Mouse (Mus musculus) left cerebral cortex, adult 9 months (tissue): ENCODE data around the gene Acad11.

Experiments used
- DNase-seq, 2 experiments: peaks; one replicate each; pipeline ENCODE4 v3.0.0; 2022; ENCODE audit warnings: low spot score in 2 of 2

Gene Acad11

DNA sequence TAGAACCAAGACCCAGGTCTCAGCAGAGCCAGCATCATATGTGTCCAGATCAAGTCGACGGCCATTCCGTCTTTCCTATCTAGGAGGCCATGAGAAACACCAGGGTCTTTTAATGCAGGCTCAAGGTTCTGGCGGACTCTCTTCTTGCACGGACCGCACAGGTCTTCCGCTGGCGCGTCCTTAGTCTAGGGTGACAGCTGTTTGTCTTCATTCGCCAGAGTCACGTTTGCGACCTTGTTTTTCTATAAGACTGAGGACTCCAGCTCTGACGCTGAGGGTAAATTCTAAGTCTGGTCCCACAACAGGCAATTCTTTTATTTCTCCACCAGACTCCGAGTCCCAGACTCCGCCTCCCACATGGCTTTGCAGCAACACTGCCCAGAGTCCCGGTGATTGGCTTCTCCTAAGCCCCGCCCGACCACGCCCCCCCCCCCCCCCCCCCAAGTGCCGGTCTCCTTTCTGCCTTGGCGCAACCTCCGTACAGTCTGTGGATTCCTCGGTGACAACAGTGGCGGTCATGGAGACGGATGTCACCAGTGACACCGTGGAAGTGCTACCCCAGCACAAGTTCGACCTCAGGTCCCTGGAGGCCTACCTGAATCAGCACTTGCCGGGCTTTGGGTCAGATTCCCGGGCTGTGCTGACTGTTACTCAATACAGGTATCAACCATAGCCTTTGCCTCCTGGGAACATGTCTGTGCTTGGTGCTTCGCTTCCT, at the start of gene Acad11:
Acad11 (plus strand) TSS at position 134 of the 718 bp plus-strand sequence.
- peak; percentile 75 to 93 for DNase-seq

DNA sequence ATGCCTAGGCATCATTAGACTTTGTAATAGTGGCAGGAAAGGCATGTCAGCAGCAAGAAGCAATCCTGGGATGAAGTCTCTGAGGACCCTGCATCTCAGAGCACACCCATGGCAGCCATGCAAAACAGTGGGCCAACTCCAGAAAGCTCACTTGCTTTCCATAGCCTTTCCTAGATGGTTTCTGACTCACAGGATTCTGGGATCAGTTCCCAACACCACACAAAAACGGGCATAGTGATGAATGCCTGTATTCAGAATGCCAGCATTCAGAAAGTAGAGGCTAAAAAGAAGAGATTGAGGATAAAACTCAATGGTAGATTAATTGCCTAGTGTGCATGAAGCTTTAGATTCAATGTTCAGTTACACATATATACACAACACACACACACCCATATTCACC, 48.7 kb upstream of the Acad11 start:
- DNase-seq, result peak in 1 of 2 experiments; percentile 44

DNA sequence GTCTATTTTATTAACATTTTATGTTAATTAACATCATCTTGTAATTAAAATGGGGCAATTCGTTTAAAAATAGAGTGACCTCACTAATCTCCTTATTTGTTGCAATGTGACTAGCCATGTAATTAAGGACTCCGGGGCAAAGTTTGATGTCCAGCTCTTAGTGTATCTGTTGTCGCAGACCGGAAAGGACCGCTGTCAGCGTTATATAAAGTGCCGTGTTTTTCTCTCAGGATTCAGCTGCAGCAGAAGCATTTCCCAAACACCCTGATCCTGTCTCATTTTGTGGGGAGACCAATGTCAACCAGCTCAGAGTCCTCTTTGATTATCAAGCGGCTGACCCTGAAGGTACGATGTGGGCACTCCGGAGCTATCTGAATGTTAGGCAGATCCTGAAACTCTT, 42.2 kb upstream of the Acad11 start:
- DNase-seq, result no peak

DNA sequence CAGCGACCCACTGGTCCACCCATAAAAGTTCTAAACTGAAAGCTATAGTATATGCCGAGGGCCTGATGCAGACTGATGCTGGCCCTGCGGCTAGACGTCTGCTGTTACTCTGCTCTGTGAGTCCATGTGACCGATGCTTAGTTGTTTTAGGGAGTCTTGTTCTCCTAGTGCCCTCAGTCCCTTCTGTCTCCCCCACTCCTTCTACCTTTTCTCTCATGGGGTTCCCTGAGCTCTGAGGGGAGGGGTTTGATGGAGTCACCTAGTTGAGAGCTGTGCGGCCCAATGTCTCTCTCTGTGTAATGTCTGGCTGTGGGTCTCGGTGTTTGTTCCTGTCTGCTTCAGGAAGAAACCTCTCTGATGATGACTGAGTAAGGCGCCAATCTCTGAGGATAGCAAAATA, 36.0 kb upstream of the Acad11 start:
- no peak for DNase-seq

DNA sequence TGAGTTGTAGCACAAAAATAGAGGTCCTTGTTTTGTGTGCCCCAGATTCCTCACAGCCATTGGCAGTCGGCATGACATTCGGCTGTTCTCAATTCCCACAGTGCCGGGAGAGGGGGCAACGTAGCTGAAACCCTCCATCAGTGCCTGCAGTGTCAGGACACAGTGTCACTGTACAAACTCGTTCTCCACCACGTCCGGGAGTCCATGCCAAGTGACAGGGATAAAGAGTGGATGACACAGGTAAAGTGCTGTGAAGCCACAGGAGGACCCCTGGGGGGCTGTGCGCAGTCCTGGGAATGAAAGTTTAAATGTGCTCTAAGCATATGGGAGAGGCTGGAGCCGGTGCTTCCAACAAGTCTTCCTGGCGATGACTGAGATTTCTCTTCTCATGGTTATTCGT, 33.3 kb upstream of the Acad11 start:
- DNase-seq, result no peak

DNA sequence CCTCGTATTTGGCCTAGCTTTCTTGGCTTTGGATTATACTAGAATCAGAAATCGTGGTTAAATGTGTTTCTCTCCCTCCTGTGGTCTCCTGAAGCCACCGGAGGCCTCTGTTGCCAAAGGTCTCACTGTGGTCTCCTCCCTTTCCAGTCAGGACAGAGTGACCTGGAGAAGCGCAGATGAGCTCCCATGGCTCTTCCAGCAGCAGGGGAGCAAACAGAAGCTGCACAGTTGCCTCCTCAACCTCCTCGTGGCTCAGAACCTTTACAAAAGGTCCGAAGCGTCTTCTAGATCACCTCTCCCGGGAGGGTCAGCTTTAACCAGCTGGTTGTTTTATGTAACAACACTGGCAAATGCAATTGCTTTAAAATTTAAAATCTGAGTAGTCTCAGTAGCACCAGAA, 28.9 kb upstream of the Acad11 start:
- DNase-seq, result no peak

DNA sequence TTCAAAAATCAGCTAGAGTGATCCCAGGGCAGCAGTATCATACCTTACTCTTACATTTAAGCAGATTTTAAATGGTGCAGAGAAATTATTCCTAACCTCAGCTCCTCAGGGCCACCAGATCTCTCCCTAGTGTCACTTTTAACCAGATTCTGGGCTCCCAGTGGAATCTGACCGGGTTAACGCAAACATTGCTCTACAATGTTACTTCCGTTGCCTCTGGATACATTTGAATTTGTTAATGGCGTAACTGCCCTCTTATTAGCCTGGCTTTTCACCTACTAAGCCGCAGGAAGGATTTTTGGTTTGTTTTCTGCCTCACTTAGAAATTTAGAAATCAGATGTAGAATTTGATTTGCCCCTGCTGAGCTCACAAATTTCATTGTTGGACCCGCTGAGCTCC, 28.5 kb upstream of the Acad11 start:
- DNase-seq, result no peak

DNA sequence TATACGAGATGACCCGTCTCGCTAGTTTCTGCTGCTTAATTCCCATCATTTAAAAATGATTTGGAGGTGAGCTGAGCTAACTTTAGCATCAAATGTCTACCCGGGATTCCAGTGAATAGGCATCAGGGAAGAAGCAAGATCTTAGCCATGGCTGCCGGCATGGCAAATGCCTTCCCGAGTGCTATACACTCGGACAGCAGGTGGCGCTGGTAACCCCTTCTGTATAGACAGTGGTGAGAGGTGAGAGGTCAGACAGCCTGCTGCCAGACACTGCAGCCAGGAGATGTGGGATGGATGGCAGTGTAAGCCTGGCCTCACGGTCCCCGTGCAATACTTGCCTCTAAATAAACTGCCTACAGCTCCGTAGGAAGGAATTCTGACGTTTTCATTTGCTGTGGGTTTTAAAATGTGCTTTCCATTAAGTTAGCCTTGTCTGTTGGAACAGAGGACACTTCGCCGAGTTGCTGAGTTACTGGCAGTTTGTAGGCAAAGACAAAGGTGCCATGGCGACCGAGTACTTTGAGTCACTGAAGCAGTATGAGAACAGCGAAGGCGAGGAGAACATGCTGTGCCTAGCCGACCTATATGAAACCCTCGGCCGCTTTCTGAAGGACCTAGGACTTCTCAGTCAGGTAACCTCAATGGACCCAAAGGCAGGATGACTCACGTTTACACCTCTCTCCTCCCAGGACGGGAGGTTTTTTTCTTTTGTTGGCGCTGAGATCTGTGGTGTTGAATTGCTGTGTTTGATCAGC, 27.7 kb upstream of the Acad11 start:
- DNase-seq, result peak; percentile 13 to 75

DNA sequence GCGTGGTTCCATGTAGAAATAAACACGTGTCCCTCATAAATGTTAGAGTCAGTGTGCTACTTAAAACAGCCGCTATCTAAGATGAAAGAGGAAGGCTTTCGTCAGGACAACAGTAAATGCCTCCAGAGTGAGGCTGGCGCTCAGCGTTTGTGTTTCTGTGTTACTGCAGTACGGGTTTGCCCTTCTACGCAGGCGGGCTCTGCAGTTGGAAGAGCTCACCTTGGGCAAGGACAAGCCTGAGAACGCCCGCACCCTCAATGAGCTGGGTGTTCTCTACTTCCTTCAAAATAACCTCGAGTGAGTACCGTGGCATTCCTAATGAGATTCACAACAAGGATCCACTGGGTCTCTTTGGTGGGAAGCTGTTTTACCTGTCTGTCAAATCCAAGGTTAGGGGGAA, 24.9 kb upstream of the Acad11 start:
- no peak for DNase-seq

DNA sequence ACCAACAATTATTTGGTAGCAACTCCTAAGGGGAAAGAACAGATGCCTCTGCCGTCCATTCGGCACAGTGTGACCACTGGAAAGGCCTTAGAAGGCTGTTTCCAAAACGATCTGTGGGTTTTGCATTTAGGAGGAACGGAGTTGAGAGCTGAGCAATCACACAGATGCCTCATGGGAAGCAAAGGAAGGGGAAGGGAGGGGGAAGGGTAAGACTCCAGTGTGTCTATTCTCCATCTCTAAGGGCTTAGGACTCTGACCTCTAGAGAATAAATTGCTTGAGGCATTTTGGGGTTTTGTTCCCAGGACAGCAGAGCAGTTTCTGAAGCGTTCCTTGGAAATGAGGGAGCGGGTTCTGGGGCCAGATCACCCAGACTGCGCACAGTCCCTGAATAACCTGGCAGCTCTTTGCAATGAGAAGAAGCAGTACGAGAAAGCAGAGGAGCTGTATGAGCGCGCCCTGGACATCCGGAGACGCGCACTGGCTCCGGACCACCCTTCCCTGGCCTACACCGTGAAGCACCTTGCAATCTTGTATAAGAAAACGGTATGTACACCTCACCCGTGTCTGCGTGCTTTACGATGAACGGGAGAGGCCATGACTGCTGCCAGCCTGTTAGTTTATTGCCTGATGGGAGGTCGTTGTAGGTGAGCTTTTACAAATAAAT, 24.0 kb upstream of the Acad11 start:
- DNase-seq, result no peak

DNA sequence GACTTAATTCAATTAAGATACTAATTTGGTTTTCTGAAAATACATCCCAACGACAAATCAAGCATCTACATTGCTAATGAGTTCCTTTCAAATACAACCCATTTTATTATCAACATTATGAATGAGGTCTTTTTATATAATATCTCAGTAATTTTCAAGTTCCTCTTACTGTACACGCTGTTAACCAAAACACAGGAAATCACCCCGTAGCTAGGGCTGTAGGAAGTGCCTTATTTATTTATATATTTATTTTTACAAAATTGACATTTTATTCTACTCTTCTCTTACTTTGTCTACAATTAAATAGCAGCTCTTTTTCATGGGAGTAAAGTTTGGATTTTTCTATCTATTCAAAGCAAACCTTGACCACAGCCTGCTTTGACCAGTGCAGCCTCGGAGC, 23.4 kb upstream of the Acad11 start:
- DNase-seq, result no peak

DNA sequence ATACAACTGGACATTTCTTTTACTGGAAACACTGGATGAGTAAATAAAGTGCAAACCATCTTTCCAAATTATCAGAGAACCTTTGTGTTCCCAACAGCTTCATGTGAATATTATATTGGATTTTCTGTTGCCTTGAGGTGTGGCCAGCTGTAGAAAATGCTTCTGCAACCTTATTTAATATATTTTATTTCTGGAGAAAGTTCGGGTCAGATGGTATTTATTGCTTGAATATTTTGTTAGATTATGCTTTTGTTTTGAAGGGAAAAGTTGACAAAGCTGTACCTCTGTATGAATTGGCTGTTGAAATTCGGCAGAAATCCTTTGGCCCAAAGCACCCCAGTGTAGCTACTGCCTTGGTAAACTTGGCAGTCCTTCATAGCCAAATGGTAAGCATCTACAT, 22.8 kb upstream of the Acad11 start, which contains the start of gene Gm28305:
Gm28305 (plus strand) TSS at position 301 of the 400 bp plus-strand sequence.
- DNase-seq, result no peak

DNA sequence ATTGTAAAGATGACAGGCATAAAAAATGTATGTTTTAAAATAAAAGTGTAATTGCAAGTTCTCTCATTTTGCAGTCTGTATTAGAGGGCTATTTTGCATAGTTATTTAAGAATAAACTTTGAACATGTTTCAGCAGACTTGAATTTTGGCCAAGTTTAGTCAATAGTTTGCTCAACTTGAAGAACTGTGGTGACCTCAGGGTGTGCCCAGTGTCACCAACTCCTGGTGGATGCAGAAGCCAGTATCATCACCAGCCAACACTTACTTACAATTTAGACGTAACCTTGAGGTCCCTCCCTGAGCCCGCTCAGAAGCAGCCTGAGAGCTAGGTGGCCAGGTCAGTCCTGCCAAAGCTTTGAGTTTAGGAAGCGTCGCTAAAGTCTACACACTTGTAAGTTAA, 19.5 kb upstream of the Acad11 start:
- DNase-seq, result no peak

DNA sequence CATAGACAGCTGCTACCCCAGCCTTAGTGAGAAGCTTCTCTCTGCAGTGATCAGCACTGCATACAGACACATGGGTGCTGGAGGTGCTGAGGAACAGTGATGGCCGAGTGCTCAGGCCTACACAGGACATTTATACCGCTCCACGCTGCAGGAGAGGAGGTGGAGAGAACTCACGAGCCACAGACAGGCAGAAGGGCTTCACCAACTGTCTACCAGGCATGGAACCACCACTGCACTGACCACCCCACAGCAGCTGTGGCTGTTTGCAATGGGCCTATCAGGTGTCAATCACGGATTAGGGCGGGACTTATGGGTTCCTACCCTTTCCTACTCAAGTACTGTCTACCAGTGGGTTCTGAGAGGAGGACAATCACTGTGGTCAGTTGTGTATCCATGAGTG, 12.1 kb upstream of the Acad11 start:
- no peak for DNase-seq

DNA sequence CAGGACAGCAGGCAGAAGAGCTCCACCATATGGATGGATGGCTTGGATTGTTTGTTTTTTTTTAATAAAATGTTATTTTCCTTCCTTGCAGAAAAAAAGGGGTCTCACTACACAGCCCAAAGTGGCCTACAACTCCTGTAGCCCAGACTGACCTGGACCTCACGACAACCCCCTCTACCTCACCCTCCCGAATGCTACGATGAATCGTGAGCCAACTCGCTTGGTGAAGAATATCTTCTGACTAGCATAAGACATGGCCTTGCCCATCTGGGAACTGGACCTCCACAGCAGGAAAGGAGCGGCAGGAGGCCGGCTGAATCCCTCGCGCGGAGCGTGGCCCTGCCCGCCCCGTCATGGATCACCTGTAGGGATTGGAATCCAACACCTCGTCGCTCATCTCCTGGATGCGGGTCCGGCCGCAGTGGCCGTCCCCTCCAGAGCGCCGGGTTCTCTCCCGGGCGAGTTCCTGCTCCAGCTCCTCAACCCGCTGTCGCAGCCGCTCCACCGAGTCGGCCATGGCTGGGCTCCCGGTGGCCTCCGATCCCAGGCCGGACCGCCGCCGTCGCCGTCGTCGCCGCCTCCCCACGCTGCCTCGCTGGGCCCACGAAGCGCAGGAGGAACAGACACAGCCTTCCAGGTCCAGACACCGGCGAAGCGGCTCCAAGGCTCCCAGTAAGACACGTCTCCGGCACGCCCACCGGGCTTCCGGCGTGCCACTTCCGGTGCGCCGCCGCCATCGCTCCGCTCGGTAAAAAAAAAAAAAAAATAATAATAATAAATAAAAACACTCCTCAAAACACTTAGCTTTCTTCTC, 540 bp upstream of the Acad11 start, which contains the start of gene Uba5:
Uba5 (minus strand) TSS at position 705 of the 814 bp plus-strand sequence.
- DNase-seq, result no peak

DNA sequence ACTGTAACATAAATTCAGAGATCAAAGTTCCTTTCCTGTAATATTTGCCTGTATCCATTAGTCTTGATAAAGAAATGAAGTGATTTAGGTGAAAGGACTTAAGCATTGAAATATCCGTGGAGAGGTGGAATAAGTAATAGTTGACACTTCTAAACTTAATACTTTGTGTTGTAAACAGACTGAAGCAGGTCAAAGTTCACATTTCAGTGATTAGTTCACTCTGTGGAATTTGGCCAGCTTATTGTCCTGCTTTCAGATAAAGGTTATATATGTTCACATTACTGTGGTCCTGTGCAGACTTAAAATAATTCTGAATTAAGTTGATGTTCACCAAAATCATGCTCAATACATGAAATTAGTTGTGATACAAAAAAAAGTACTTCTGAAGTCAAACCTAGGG, 1.4 kb downstream of the Acad11 start:
- DNase-seq, result no peak

DNA sequence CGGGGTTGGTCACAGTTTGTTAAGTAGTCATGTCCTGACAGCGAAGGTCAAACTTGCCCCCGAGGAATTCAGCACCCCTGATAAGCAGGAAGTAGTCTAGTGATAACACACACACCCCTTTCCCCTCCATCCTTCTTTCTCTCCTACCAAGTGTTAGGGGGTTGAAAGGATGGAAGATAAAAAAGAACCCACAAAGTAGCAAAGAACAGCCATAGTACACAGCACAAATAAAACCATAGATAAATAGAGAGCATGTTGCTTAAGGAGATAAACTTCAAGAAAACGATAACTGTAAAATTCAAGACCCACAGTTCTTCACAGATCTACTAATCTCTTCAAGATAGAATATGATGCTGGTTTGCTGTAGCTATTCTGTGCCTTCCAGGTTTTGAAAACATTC, 7.1 kb downstream of the Acad11 start:
- DNase-seq, result no peak

DNA sequence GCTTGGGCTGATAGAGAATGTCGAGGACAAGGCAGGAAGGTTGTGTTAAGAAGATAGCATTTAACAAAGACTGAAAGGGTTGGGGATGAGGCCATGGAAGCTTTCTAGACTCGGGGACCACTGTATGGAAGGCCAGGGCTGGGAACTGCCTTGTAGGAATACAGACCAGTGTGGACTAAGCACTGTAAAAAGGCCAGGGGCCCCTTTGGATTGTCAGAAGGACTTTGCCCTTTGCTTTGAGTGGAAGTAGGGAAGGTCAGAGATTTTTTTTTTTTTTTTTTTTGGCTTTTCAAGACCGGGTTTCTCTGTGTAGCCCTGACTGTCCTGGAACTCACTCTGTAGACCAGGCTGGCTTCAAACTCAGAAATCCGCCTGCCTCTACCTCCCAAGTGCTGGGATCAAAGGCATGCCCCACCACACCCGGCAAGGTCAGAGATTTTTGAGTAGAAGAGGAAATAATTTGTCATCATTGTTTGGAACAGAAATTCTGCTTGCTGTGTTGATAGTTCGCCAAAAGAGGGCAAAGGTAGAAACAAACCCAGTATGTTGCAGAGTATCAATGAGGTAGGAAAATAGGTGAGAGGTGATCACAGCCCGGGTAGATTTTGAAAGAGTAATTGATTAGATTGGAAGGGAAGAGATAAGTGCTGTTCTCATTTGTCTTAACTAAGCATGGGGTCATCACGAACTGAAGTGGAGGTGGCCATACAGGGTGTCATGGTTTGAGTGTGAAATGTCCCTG, 7.9 kb downstream of the Acad11 start:
- no peak for DNase-seq

DNA sequence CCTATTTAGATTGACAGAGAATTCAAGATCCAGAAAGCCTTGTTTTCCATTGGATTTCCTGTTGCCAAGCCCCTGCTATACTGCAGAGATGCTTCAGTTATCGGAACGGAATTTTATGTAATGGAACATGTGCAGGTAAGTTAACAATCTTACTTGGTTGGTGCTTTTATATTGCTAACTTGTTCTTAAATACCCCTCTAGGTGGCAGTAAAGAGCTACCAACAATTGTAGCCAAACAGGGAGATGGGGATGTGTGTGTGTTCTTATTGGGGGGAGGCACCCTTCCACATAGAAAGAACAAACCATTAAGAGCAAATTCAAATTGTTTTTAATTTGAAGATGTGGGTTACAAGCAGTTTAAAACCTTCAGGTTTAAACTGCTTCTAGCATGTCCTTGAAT, 12.6 kb downstream of the Acad11 start:
- no peak for DNase-seq

DNA sequence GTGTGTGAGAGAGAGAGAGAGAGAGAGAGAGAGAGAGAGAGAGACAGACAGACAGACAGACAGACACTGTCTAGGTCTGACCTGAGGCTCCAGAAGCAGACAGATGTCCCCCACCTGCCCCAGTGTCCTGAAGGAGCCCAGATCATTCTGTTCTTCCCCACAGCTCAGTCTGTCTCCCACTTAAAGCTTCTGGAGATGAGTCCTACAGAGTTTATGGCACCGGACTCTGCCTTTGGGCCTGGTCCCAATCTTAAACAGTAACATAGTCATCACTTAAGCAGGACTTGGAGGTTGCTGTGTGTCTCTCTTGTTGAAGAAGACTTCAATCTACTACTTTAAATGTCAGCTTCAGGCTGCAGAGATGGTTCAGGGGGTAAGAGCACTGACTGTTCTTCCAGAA, 15.6 kb downstream of the Acad11 start:
- no peak for DNase-seq

DNA sequence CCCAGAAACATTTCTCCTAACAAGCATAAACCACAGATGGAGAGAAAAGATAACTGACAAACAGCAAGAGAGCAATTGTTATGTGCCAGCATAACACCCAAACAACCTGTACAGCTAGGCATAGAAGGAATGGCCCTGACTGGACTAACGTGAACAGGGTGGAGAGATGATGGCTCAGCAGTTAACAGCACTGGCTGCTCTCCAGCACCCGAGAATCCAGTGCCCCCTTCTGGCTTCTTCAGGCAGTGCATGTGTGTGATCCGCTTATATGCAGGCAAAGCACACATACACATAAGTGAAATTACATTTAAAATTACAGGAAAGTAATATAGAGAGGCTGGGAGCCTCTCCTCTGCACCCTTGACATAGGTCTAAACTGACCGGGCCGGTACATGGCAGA, 16.2 kb downstream of the Acad11 start:
- DNase-seq, result peak in 1 of 2 experiments; percentile 31
